Mouse (Mus musculus) cerebellum, adult 2 months (tissue): ENCODE measurements around the gene Sult2b1.
A peak's percentile ranks its signal among the peaks of the same experiment; 100 is the strongest.

ENCODE experiments used
- CTCF ChIP-seq: fragments of 200-500 bp; IDR thresholded peaks from 2 replicates; pipeline ENCODE4 v1.5.1; 2011; ENCODE audit warnings: low read depth, mild to moderate bottlenecking, control low read depth, low read length, moderate library complexity, borderline replicate concordance; ENCODE audit not compliant: insufficient read depth
- POLR2A ChIP-seq: fragments of 200-500 bp; IDR thresholded peaks from 2 replicates; pipeline ENCODE4 v1.6.1; 2011; ENCODE audit warnings: low read length, control low read depth, borderline replicate concordance; ENCODE audit not compliant: insufficient read depth

GRCm38 (mm10) chr7:45720413-45721233 lies 63.8 kb downstream of the Sult2b1 start, which contains the start of gene Fam83e:
- TF ChIP-seq CTCF: peak; percentile 7; the same call in 1 of the 2 replicates
- no peak for TF ChIP-seq POLR2A
